Mouse (Mus musculus) mouse embryonic stem cell (cell line): Measurements from ENCODE around the gene Trio.

Experiments used
- in situ Hi-C, 2 experiments: fragments of 300-500 bp; cut with MboI; formaldehyde crosslinking; loops; 1 replicate in 1 of 2; 3 replicates in 1 of 2; pipeline ENCODE4 v1.14.3; 2019 to 2020; ENCODE audit warnings: low sequenced_read_pairs in 2 of 2, low pct_unique_long_range_greater_than_20kb in 1 of 2, mixed read lengths in 1 of 2; ENCODE audit not compliant: unreplicated experiment in 1 of 2

The Trio gene

DNA sequence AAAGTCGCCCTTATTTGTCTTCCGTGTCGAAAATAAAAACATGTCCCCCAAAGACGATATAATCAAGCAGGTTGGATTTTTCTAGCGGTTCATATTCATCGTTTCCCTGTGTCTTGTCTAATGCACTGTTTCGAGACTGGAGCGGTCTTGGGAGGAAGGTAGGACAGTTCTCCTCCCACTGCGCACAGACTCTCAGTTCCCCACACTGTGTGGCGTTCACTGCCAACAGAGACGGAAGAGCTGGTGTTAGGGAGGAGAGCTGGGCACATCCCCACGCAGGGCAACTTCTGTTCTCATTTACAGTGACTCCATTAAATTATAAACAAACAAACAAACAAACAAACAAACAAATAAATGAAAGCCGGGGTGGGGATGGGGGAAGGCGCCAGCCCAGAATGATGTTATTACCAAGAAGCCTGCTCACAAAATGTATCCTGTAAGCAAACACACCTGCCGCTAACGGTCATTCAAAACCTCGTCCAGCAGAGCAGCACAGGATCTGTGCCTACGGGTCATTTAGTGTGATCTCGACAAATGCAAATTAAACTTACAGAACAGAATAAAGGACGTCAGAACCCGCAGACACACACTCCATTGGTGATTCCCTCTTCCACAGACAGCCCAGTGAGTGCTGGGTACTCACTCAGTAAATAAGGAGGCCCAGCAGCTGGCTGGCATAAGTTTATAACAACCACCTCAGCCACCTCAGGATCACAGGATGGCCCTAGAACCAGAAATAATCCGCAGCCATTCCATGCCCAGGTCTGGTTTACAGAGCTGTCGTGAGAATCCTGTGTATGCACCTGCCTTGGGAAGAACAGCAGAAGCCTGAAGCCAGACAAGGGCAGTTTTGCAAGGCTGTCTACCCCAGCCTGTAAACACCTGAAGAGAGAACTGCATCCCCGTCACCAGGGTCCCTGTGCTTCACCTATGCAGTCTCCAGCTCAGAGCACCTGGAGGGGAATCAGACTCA is 87.5 kb downstream of the Trio start:
- in situ Hi-C loops, result loop anchor here in 1 of 2 experiments (10.0 kb wide), 1 partner anchor 127 kb away; no protein-coding TSS in a partner anchor

DNA sequence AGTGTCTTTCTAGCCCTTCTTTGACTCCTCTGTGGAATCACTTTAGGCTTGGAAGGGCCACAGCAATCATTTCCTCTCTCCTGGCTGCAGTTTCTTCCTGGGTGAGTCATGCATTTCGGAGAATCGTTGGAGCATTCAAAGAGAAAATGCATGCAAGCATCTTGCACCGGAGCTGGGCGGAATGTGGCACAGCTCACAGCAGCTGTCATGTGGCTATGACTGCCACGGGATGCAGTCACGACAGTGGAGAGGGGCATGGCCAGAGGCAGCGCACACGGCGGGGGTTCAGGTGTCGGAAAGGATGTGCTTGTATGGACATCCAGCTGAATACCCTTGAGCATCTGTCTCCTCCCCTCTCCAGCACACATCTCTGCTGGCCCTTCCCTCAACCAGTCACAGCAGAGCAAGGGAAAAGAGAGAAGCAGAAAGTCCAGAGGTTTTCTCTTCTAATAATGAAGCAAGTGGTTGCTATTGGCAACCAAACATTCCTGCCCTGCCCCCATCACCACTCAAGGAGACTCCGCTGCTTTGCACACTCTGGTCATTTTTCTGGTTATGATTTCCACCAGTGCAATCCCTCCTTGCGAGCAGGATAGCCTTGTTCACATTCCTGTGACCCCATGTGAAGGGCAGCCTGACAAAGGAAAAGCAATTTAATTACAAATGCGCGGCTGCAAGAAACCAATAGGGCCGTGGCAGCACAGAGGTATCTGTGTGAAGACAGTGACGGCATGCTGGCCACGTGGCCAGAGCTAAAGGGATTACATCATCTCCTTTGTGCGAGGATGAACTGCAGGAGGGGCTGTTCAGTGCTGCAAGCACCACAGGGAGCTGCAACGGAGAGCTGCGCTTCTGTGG is 88.4 kb downstream of the Trio start:
- in situ Hi-C loops, result loop anchor here in 1 of 2 experiments (10.0 kb wide), 1 partner anchor 128 kb away; no protein-coding TSS in a partner anchor

DNA sequence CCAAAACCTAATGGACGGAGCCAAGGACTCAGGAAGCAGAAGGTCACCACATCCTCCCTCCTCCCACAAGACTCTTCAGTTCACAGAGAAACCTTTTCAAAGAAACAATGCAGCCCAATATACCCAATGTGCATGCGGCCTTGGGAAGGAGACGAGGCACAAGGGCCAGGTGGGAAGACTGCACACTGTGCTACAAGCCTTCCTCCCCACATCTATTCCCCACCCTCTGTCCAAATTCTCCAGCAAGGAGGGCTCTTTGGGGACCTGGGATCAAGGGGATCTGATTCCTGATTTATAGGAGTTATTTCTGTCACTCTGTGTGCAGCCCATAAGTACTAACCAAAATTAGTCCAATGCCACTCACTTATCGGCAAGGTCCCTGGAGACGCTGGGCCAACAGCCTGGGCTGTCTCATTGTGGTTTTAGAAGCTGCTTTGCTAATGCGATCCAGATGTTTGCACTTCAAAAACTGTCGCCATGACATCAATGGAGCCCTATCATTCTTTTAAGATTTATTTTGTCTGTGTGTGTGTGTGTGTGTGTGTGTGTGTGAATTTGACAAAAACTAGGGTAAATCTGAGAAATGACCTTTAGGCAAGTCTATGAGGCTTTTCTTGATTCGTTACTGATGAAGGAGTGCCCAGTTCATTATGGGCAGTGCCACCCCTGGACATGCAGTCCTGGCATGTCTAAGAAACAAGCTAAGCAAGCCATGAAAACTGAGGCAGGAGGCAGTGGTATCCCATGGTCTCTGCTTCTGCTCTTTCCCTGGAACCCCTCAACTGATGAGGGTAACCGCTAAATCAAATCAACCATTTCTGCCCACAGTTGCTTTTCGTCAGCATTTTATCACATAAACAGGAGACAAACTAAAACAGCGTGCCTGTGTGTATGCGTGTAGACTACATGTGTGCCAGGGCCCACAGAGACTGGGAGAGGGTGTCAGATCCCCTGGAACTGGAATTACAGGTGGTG is 89.6 kb downstream of the Trio start:
- in situ Hi-C loops, result loop anchor here in 1 of 2 experiments (10.0 kb wide), 1 partner anchor 129 kb away; no protein-coding TSS in a partner anchor

- in situ Hi-C loops, result loop anchor here (5.0 to 10.0 kb wide), 2 partner anchors 94 to 132 kb away; partner anchors contain the start of gene Trio (in 1 of the 2)
Observed at GRCm38 (mm10) chr15:27933270-27933669, 92.4 kb downstream of the Trio start.

DNA sequence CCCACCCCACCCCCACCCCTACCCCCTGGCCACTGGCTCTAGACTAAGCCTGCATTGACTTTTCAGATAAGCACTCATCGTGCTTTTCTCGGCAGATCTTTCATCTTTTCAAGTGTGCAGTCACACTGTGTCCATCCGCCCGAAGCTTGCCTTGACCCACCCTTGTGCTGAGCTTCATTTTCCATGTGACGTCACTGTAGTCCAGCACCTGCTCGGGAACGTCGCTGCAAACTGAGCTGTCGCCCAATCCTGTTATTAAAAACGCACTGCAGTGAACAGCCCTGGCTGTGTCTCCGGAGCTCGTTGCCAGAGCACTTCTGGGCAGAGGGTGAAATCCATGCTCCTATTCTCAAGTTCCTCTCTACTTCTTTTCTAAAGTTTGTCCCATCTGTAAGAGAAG is 93.8 kb downstream of the Trio start:
- in situ Hi-C loops, result loop anchor here (5.0 to 10.0 kb wide), 2 partner anchors 95 to 133 kb away; partner anchors contain the start of gene Trio (in 1 of the 2)

- in situ Hi-C loops, result loop anchor here (5.0 to 10.0 kb wide), 2 partner anchors 96 to 133 kb away; partner anchors contain the start of gene Trio (in 1 of the 2)
Observed at GRCm38 (mm10) chr15:27931459-27931858, 94.2 kb downstream of the Trio start.

- in situ Hi-C loops, result loop anchor here in 1 of 2 experiments (10.0 kb wide), 1 partner anchor 247 kb away; no protein-coding TSS in a partner anchor
Observed at GRCm38 (mm10) chr15:27927614-27928013, 98.0 kb downstream of the Trio start.

DNA sequence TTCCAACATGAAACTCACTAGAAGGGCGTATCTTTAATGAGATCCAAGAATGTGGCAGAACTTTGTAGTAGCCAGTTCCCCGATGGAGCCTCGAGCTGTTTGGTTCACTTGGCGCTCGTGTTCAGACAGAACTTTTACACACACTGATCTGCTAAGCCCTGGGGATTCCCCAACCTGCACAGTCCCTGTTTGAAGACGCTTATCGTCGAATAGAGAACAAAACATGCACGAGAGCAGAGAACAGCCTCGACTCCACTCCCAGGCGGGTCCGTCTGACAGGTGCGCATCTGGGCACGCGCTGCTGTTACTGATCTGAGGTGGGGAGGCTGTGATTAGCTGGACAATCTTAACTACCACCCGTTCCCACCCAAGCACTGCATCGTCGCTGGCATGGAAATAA is 98.7 kb downstream of the Trio start:
- in situ Hi-C loops, result loop anchor here in 1 of 2 experiments (10.0 kb wide), 1 partner anchor 248 kb away; no protein-coding TSS in a partner anchor

DNA sequence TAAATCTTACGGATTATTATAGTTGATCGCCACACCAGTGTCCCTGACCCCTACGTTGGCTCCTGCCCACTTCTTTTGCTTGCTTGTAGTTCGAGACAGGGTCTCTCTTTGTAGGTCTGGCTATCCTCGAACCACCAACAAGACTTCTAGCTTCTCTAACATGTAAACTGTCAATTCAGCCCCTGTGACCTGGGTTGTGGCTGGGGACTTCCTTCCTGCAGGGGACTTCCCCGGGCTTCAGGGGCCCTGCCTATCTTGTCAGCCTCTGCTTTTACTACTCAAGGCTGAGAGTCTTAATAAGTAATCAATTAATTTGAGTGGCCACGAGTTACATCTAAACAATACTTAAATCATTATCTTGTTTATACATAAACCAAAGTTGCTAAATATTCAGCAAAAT is 99.2 kb downstream of the Trio start:
- in situ Hi-C loops, result loop anchor here in 1 of 2 experiments (10.0 kb wide), 1 partner anchor 248 kb away; no protein-coding TSS in a partner anchor

GRCm38 (mm10) chr15:27925865-27926264 is 99.8 kb downstream of the Trio start:
- in situ Hi-C loops, result loop anchor here in 1 of 2 experiments (10.0 kb wide), 1 partner anchor 249 kb away; no protein-coding TSS in a partner anchor

GRCm38 (mm10) chr15:27925004-27925635 is 100.5 kb downstream of the Trio start:
- in situ Hi-C loops, result loop anchor here in 1 of 2 experiments (10.0 kb wide), 1 partner anchor 250 kb away; no protein-coding TSS in a partner anchor

DNA sequence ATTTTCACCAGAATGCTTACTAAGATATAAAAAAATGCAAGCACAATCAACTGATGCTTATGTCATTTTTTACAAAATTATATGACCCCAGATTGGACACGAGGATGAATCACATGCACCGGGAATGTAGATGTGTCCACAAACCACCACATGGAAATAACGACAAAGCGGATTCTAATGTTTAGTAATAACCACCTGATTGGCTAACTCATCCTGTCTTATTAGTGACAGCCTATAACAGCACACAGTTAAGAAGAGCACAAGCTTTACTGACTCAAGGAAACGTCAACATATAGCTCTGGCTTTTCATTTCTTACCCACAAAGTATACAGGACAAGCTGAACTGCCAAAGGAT is 101.7 kb downstream of the Trio start:
- in situ Hi-C loops, result loop anchor here (5.0 to 10.0 kb wide), 2 partner anchors 251 to 253 kb away; no protein-coding TSS in a partner anchor

- in situ Hi-C loops, result loop anchor here (5.0 to 10.0 kb wide), 2 partner anchors 251 to 254 kb away; no protein-coding TSS in a partner anchor
Observed at GRCm38 (mm10) chr15:27923280-27923986, 102.2 kb downstream of the Trio start.

- in situ Hi-C loops, result loop anchor here (5.0 to 10.0 kb wide), 2 partner anchors 254 to 257 kb away; no protein-coding TSS in a partner anchor
Observed at GRCm38 (mm10) chr15:27920751-27921150, 104.9 kb downstream of the Trio start.

DNA sequence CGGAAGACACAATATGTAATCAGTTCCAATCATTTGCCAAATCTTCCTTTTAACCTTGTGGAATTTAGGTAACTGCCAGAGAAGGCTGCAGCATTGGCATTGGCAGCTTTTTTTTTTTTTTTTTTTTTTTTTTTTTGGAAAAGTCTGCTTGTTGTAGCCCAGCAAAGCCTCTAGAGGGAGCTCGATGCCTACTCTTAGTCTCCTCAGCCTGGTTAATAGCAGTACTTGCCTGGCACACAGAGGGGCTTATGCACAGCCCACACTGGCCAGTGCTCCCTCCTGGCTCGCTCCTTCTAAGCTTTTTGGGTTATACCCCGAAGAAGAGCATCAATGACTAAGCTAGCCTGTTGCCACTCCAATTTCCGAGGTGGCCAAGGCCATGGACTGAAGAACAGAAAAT is 106.1 kb downstream of the Trio start:
- in situ Hi-C loops, result no loop called here

- in situ Hi-C loops, result no loop called here
Observed at GRCm38 (mm10) chr15:27918798-27919197, 106.8 kb downstream of the Trio start.
